Mouse (Mus musculus) stomach, embryonic 14.5 days (tissue): ENCODE results near the gene Wdfy4. TPM values are rescaled to one million over a fixed set of nuclear protein-coding genes. Genes with fewer than 3 reads are reported as not detected.

Experiments
- ATAC-seq: fragments of 200-750 bp; cut with Nextera tagmentation; 2 replicates; pipeline ENCODE4 v1.8.0; 2017; ENCODE audit warnings: low read depth, moderate TSS enrichment; ENCODE audit not compliant: insufficient number of reproducible peaks, insufficient read depth, low FRiP score
- H3K27ac ChIP-seq: fragments of 300-500 bp; sonication (generic); 2 replicates; pipeline ENCODE4 v1.5.1; 2014; ENCODE audit warnings: mild to moderate bottlenecking, low read length, moderate library complexity, mixed read lengths
- H3K27me3 ChIP-seq: fragments of 300-500 bp; sonication (generic); 2 replicates; pipeline ENCODE4 v1.6.1; 2014; ENCODE audit warnings: low read length, control low read depth, mixed read lengths; ENCODE audit not compliant: control insufficient read depth, insufficient read depth
- H3K36me3 ChIP-seq: fragments of 300-500 bp; sonication (generic); 2 replicates; pipeline ENCODE4 v1.6.1; 2014; ENCODE audit warnings: mild to moderate bottlenecking, control low read depth, low read length, moderate library complexity, mixed read lengths; ENCODE audit not compliant: control insufficient read depth, insufficient read depth
- H3K4me1 ChIP-seq: fragments of 300-500 bp; sonication (generic); 2 replicates; pipeline ENCODE4 v1.6.1; 2014; ENCODE audit warnings: low read length, control low read depth, mixed read lengths; ENCODE audit not compliant: control insufficient read depth, insufficient read depth
- H3K4me2 ChIP-seq: fragments of 300-500 bp; sonication (generic); replicated peaks from 2 replicates; pipeline ENCODE4 v1.6.1; 2014; ENCODE audit warnings: low read depth, low read length, control low read depth
- H3K4me3 ChIP-seq: fragments of 300-500 bp; sonication (generic); 2 replicates; pipeline ENCODE4 v1.5.1; 2014; ENCODE audit warnings: low read depth, low read length, control low read depth
- H3K9ac ChIP-seq: fragments of 300-500 bp; sonication (generic); replicated peaks from 2 replicates; pipeline ENCODE4 v1.6.1; 2014; ENCODE audit warnings: low read depth, mild to moderate bottlenecking, control low read depth, low read length, moderate library complexity, mixed read lengths
- H3K9me3 ChIP-seq: fragments of 300-500 bp; sonication (generic); 2 replicates; pipeline ENCODE4 v1.6.1; 2016; ENCODE audit warnings: low read depth, low read length, control low read depth; ENCODE audit not compliant: control insufficient read depth
- WGBS: fragments of 180-500 bp; shearing (Covaris S2); extraction: QIAGEN DNeasy Blood & Tissue Kit; methylation state at CpG from one replicate; pipeline ENCODE4 v1.1.7; 2014; 5-methylcytosine and 5-hydroxymethylcytosine counted together
- polyA plus RNA-seq: library from polyadenylated mRNA; unstranded; fragments of >200 nt; fragmentation: Nextera tagmentation; extraction: Ambion mirVana; gene quantifications from 2 replicates; pipeline ENCODE4 v1.2.1, GENCODE M21; 2014

Wdfy4 gene
- polyA plus RNA-seq, 1 experiment from 2014 or later: 0.30 TPM

DNA sequence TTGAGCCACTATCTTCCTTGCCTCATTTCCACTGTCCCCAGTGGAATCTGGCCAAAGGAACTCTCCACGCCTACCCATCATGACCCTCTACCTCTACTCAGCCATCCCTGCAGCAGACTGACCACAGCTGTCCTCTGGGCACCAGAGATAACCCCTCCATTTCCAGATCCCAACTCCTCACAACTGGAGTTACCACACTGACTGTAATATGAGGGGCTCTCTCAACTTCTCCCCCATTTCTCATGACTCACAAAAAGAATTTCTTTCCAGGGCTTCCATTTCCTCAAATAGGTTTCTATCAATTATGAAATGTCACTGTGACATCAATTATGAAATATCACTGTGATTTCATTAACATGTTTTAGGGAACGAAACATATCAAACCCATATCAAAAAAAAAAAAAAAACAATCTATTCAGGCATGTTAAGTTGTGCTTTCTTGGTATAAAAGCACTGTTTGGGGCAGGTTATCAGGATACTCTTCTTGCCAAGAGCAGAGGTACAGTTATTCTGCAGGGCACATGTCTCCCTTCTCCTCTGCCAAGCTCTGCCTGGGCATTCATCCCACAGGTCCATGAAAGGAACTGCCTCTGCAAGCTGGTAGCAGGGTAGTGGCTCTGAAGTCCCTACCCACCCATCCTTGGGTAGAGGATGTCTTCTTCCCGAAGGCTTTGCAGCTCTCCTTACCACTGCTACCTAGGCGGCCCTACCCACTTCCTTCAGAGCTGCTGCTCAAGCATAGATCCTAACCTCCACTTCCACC is 10.1 kb downstream of the Wdfy4 start:
- H3K4me1 ChIP-seq: no peaks in the 10 kb centered on the region
- ATAC-seq: no peak
- H3K4me2 ChIP-seq: no peak overlapping the region
- no peaks in the 10 kb centered on the region for H3K27me3 ChIP-seq
- 73% methylated on average over 4 of the region's 4 CpGs for WGBS
- no peak overlapping the region for H3K27ac ChIP-seq
- H3K36me3 ChIP-seq: no peaks in the 10 kb centered on the region
- no peak overlapping the region for H3K9ac ChIP-seq
- no peak overlapping the region for H3K4me3 ChIP-seq
- no peaks in the 10 kb centered on the region for H3K9me3 ChIP-seq

DNA sequence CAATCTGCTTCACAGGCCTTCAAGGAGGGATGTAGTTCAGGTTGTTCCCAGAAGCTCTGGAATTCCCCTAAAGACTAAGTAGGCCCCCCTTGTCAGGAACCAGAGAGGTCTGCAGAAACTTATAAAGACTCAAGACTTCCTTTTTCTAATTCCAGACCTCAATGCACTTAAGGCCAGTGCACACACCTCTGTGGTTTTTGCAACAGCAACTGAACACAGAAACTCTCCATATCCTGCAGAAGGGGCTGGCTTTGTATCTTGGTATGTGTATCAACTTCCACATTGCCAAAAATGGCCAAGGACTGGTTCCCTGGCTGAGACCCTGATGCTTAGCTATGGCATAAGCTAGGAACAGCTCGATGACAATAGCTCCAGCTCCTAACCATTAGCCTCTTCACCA is 13.4 kb downstream of the Wdfy4 start:
- Histone ChIP-seq H3K27ac (no peak overlapping the region), H3K4me1 (no peaks in the 10 kb centered on the region), H3K9ac (no peak overlapping the region), H3K27me3 (no peaks in the 10 kb centered on the region), H3K4me3 (no peak overlapping the region), H3K4me2 (no peak overlapping the region), H3K9me3 (no peaks in the 10 kb centered on the region), H3K36me3 (no peaks in the 10 kb centered on the region)
- 72% methylated on average over 1 of the region's 1 CpGs for WGBS
- ATAC-seq: no peak

DNA sequence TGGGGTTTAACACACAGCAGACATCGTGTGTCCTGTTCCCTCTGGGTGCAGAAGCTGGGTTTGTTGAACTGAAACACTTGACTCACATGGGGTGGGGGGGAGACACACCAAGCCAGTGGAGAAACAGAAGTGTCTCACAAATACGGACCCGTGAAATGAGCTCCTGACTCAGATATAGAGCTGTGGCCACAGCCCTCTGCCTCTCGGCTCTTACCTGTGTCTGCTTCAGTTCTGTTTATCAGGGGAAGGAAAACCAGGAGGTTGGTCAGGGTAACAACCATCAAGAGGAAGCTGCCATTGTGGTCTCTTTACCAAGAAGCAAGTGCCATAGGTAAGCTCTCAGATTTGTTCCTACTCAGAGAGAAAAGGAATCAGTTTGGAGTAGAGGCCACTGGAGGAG is 16.6 kb downstream of the Wdfy4 start:
- Histone ChIP-seq H3K27ac (no peak overlapping the region), H3K4me1 (no peaks in the 10 kb centered on the region), H3K9ac (no peak overlapping the region), H3K4me3 (no peak overlapping the region), H3K27me3 (no peaks in the 10 kb centered on the region), H3K9me3 (no peaks in the 10 kb centered on the region), H3K4me2 (no peak overlapping the region), H3K36me3 (no peaks in the 10 kb centered on the region)
- ATAC-seq: no peak
- WGBS: 84% methylated on average over 4 of the region's 4 CpGs

DNA sequence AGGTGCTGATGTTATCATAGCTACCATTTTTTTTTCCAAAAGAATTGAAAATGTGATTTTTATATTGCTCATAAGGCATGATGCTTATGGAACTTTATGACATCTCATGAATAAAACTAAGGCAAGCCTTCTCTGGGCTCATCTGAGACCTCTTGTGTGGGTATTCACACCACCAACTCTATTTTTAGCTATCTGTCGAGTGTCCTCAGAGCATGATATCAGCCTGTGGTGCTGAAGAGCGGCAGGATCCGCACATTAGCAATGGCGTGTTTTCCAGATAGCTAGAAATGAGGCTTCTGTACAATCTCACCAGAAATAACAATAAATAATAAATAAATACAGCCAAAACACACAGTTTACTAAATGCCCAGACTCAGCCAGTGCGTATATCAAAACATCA is 23.1 kb downstream of the Wdfy4 start:
- H3K4me2 ChIP-seq: no peak overlapping the region
- H3K9me3 ChIP-seq: no peaks in the 10 kb centered on the region
- H3K4me1 ChIP-seq: no peaks in the 10 kb centered on the region
- H3K27me3 ChIP-seq: no peaks in the 10 kb centered on the region
- no peak for ATAC-seq
- no peak overlapping the region for H3K4me3 ChIP-seq
- H3K36me3 ChIP-seq: no peaks in the 10 kb centered on the region
- H3K27ac ChIP-seq: no peak overlapping the region
- H3K9ac ChIP-seq: no peak overlapping the region
- WGBS: 92% methylated on average over 5 of the region's 5 CpGs

DNA sequence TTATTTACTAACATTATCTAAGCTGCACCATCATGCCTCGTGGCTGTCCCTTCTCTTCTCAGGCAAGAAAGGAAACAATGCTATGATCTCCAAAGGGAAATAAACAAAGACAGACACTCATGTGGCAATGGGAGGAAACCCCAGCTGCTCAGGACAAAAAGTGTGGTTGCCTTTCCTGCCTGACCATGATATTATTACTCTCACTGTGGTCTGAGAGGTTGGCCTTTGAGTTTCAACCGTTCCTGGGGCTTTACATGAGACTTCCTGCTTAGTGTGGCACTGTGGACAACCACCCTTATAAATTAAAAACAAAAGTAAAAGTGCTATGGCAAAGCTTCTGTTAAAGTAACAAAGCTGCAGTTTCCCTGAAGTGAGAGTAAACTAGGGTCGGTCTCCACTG is 27.0 kb downstream of the Wdfy4 start:
- H3K4me2 ChIP-seq: no peak overlapping the region
- H3K27me3 ChIP-seq: no peaks in the 10 kb centered on the region
- no peaks in the 10 kb centered on the region for H3K4me1 ChIP-seq
- 63% methylated on average over 3 of the region's 3 CpGs for WGBS
- H3K9ac ChIP-seq: no peak overlapping the region
- H3K4me3 ChIP-seq: no peak overlapping the region
- no peak overlapping the region for H3K27ac ChIP-seq
- no peak for ATAC-seq
- no peaks in the 10 kb centered on the region for H3K9me3 ChIP-seq
- no peaks in the 10 kb centered on the region for H3K36me3 ChIP-seq

DNA sequence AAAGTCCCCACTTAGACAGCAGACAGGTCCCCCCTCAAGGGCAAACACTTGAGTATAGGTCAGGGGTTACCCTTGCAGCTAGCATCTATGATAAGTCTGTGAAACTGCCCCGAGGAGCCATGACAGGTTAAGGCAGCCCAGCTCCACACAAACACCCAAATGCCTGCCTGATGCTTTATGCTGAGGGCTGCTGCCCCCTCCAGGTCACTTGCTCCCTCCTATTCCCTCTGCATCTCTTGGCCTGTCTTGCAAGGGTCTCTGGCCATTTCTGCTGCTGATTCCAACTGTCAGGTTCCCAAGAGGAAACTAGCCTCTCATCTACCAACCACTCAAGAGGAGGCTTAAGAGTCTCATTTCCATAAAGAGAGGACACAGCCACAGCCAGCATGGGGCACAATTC is 32.4 kb downstream of the Wdfy4 start:
- WGBS: 36% methylated on average over 1 of the region's 1 CpGs
- no peak overlapping the region for H3K4me3 ChIP-seq
- ATAC-seq: no peak
- no peaks in the 10 kb centered on the region for H3K36me3 ChIP-seq
- no peak overlapping the region for H3K4me2 ChIP-seq
- H3K9me3 ChIP-seq: no peaks in the 10 kb centered on the region
- H3K9ac ChIP-seq: no peak overlapping the region
- H3K4me1 ChIP-seq: no peaks in the 10 kb centered on the region; the same call in 1 of the 2 replicates
- no peaks in the 10 kb centered on the region for H3K27me3 ChIP-seq
- no peak overlapping the region for H3K27ac ChIP-seq

DNA sequence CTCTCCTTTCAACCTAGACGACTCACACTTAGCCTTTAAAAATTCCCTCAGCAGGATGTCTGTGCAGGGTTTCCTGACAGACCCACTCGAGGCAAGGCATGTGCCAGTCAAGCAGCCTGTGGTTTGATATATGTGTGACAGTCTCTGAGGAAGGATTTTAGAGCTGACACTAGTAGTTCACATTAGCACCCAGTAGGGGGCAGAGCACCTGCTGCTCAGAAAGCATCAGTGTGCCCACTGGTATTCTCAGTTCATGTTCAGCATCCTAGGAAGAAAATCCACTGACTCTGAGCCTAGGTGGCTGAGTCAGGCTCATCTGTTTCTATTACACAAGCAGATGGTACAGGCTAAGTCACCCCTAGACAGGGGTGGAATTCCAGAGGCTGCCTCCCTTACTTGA is 39.0 kb downstream of the Wdfy4 start:
- Histone ChIP-seq H3K36me3 (no peaks in the 10 kb centered on the region), H3K9me3 (no peaks in the 10 kb centered on the region), H3K27me3 (no peaks in the 10 kb centered on the region), H3K4me1 (no peaks in the 10 kb centered on the region; the same call in 1 of the 2 replicates), H3K4me2 (no peak overlapping the region), H3K27ac (no peak overlapping the region), H3K9ac (no peak overlapping the region), H3K4me3 (no peak overlapping the region)
- 18% methylated on average over 2 of the region's 2 CpGs for WGBS
- no peak for ATAC-seq

DNA sequence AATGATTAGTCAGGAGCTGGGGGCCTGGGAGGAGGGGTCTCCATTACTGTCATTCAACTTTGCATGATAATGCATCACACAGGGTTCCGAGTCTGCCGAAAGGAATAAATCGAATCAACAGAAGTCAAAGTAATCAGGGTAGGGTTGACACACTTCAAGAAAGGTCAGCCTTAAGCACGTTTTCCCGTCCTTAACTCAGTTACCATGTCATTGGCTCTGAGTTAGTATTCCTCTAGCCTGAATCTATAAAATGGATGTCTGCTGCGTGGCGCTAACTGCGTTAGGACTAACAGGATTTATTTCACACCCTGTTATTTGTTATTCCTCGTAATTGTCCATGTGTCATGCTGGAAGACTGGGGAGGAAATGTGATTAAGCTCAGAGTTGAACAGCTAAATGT is 48.5 kb downstream of the Wdfy4 start:
- Histone ChIP-seq H3K27ac (no peak overlapping the region), H3K36me3 (no peaks in the 10 kb centered on the region), H3K27me3 (no peaks in the 10 kb centered on the region), H3K4me2 (no peak overlapping the region), H3K4me3 (no peak overlapping the region), H3K9me3 (no peaks in the 10 kb centered on the region), H3K4me1 (no peaks in the 10 kb centered on the region), H3K9ac (no peak overlapping the region)
- 65% methylated on average over 9 of the region's 9 CpGs for WGBS
- no peak for ATAC-seq

DNA sequence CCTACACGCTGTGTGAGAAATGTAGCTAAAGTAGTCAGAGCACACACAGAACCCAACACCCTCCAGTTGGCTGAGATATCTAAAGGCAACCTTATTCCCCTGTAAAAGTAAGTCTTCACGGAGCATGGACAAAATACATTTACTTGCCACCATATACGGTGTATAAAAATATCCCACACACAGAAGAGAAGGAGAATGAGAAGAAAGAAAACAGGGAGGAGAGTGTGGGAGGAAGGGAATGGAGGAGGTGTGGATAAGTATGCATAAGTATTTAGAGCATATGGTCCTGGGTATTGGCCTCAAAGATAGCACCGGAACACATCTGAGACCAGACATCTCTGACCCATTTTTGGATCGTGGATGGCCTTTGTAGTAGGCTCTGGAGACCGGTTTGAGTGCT is 50.1 kb downstream of the Wdfy4 start:
- WGBS: 92% methylated on average over 6 of the region's 6 CpGs
- Histone ChIP-seq H3K27me3 (no peaks in the 10 kb centered on the region), H3K4me3 (no peak overlapping the region), H3K36me3 (no peaks in the 10 kb centered on the region), H3K27ac (no peak overlapping the region), H3K9ac (no peak overlapping the region), H3K4me2 (no peak overlapping the region), H3K4me1 (no peaks in the 10 kb centered on the region), H3K9me3 (no peaks in the 10 kb centered on the region)
- no peak for ATAC-seq
